Comparison of ENCODE assay signal across 8 mouse cellular contexts in the genomic region with DNA sequence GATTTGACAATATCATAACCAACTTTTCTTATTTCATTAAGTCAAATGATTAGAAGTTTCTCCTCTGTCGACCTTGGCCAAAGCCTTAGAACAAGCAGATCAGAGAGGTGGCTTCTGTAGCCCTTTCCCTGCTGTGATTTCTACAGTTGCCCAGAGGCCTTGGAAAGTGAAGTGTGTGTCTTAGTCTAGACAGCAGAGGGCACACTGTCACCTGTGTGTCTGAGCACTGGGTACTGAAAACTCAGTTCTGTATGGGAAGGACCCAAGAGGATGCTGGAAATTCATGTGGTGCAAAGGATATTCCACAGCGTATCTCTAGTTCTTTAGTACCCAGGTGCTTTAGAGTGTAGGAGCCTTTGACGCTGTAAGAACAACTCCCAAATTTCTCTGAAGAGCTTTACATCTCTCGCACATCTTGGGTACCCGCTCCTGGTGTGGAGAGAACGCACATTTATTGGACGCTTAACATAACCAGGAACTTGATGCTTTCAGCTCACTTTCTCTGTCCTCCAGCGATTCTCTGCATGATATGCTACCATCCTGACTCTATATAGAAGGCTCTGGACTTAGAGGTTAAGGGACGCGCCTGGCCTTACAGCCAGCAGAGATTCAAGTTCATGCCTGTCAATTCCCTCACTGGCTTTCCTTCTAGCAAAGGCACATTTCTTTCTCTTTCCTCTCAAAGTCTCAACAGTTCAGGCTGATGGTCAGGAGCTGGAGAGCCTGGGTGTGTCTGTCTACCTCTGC.
A peak's percentile ranks its signal among the peaks of the same experiment; 100 is the strongest.
DNase-seq lines count a peak whose midpoint lies in the region; ATAC-seq lines count a peak whose summit lies in the region.

No protein-coding gene starts in this region.

- no peaks in the 10 kb centered on the region for H3K4me1 ChIP-seq in midbrain, embryonic 16.5 days (ENCODE audit: control insufficient read depth, insufficient read depth, low read length)

- H3K9ac ChIP-seq in midbrain, embryonic 16.5 days (ENCODE audit: low read depth, low read length): no peak overlapping the region

- no peak overlapping the region for H3K4me3 ChIP-seq in midbrain, embryonic 16.5 days (ENCODE audit: low read depth, low read length)

- WGBS in midbrain, embryonic 16.5 days: 53% methylated on average over 10 of the region's 10 CpGs

- intact Hi-C loops in heart, postnatal 10 days (cut with DNase I): loop anchor here (5.0 to 10.0 kb wide), 3 partner anchors 130 to 333 kb away; a partner anchor contains a TSS

- ATAC-seq in common myeloid progenitor, adult 5-6 weeks (replicated peaks; ENCODE audit: low read depth, poor library complexity, severe bottlenecking): peak; percentile 93
- ATAC-seq in midbrain, embryonic 16.5 days: peak; percentile 66; the same call in 1 of the 2 replicates

- no peak overlapping the region for H3K4me2 ChIP-seq in midbrain, embryonic 16.5 days (ENCODE audit: low read length)

- DNase-seq in 3T3-L1 (ENCODE audit: low read depth, low spot score) (peak; percentile 47), NIH3T3 (ENCODE audit: low read depth) (peak; percentile 33)
- peak; percentile 50 to 67 for DNase-seq in heart, postnatal 10 days
- peak; percentile 25 to 31 for DNase-seq in layer of hippocampus, postnatal 36 days
- DNase-seq in spleen, adult 12 weeks (ENCODE audit: low spot score): no peak
- no peak for DNase-seq in thymus, postnatal 14 days

- no peaks in the 10 kb centered on the region for H3K27me3 ChIP-seq in midbrain, embryonic 16.5 days (ENCODE audit: control insufficient read depth, insufficient read depth, low read depth, low read length)

- H3K27ac ChIP-seq in midbrain, embryonic 16.5 days (ENCODE audit: low read length): no peak overlapping the region

- no peaks in the 10 kb centered on the region for H3K36me3 ChIP-seq in midbrain, embryonic 16.5 days (ENCODE audit: control insufficient read depth, insufficient read depth, low read length)

- no peaks in the 10 kb centered on the region for H3K9me3 ChIP-seq in midbrain, embryonic 16.5 days (replicated peaks; ENCODE audit: control insufficient read depth, low read length, poor library complexity, severe bottlenecking)

Comparison
In these comparisons a context has a peak if more than half of its experiments do, and no peak if none do; other contexts are left out.
1. DNase-seq: peak in 3T3-L1 (single experiment), NIH3T3 (single experiment), heart, postnatal 10 days (2 of 2) and layer of hippocampus, postnatal 36 days (2 of 2); none in spleen, adult 12 weeks (single experiment) and thymus, postnatal 14 days (single experiment).